Mouse (Mus musculus): ENCODE measurements around the gene Acaa1a. TPM values are rescaled to one million over a fixed set of nuclear protein-coding genes. Genes with fewer than 3 reads are reported as not detected.

Acaa1a gene
- polyA plus RNA-seq, 1 experiment from 2014 or later = 43.1 TPM

- Histone ChIP-seq H3K4me2 (peak within 1 kb of the TSS; percentile 99), H3K9me3 (replicated peaks) (no peaks in the 10 kb centered on the region), H3K27me3 (replicated peaks) (no peaks in the 10 kb centered on the region), H3K9ac (peak within 1 kb of the TSS; percentile 96), H3K27ac (peak within 1 kb of the TSS; percentile 97), H3K36me3 (peaks cover 4% of the 10 kb centered on the region; the same call in 1 of the 2 replicates), H3K4me1 (peaks cover 34% of the 10 kb centered on the region), H3K4me3 (peak within 1 kb of the TSS; percentile 95)
- peak; percentile 95 for ATAC-seq
- under 1% methylated on average over 76 of the region's 76 CpGs for WGBS (ENCODE audit: insufficient replicate concordance)
Observed at GRCm38 (mm10) chr9:119322289-119323259, 16.9 kb upstream of the Acaa1a start, which contains the start of gene Oxsr1. Gene Oxsr1 (minus strand): TSS chr9:119322427.

- peak overlapping the region; percentile 97 for H3K27ac ChIP-seq
- 3% methylated on average over 9 of the region's 9 CpGs for WGBS (ENCODE audit: insufficient replicate concordance)
- ATAC-seq = no peak
- peak overlapping the region; percentile 99 for H3K4me2 ChIP-seq
- peak overlapping the region; percentile 81 for H3K9ac ChIP-seq
- no peaks in the 10 kb centered on the region for H3K9me3 ChIP-seq (replicated peaks)
- H3K36me3 ChIP-seq = peaks cover 2% of the 10 kb centered on the region; the same call in 1 of the 2 replicates
- peak overlapping the region; percentile 95 for H3K4me3 ChIP-seq
- peaks cover 34% of the 10 kb centered on the region for H3K4me1 ChIP-seq
- no peaks in the 10 kb centered on the region for H3K27me3 ChIP-seq (replicated peaks)
Observed at GRCm38 (mm10) chr9:119323260-119323645, 16.2 kb upstream of the Acaa1a start.

- no peak for ATAC-seq
- WGBS (ENCODE audit: insufficient replicate concordance) = 29% methylated on average over 1 of the region's 1 CpGs
- Histone ChIP-seq H3K4me3 (peak overlapping the region; percentile 95; the same call in 1 of the 2 replicates), H3K9me3 (replicated peaks) (no peaks in the 10 kb centered on the region), H3K4me2 (peak overlapping the region; percentile 99), H3K27ac (0 out of 2 replicates have a peak overlapping the region, but pooled peaks have one; percentile 97), H3K36me3 (no peaks in the 10 kb centered on the region; the same call in 1 of the 2 replicates), H3K4me1 (peaks cover 34% of the 10 kb centered on the region), H3K9ac (peak overlapping the region; percentile 81; the same call in 1 of the 2 replicates), H3K27me3 (replicated peaks) (no peaks in the 10 kb centered on the region)
Observed at GRCm38 (mm10) chr9:119324130-119324529, 15.3 kb upstream of the Acaa1a start.

- no peak for ATAC-seq
- Histone ChIP-seq H3K9me3 (replicated peaks) (no peaks in the 10 kb centered on the region), H3K27ac (no peak overlapping the region), H3K9ac (no peak overlapping the region), H3K4me1 (peaks cover 14% of the 10 kb centered on the region), H3K27me3 (replicated peaks) (no peaks in the 10 kb centered on the region), H3K4me3 (no peak overlapping the region), H3K36me3 (no peaks in the 10 kb centered on the region), H3K4me2 (no peak overlapping the region)
- 53% methylated on average over 3 of the region's 3 CpGs for WGBS (ENCODE audit: insufficient replicate concordance)
Observed at GRCm38 (mm10) chr9:119328488-119328887, 11.0 kb upstream of the Acaa1a start.

GRCm38 (mm10) chr9:119330186-119330963 is 9.1 kb upstream of the Acaa1a start:
- Histone ChIP-seq H3K9ac (no peak overlapping the region), H3K4me3 (no peak overlapping the region), H3K27me3 (replicated peaks) (no peaks in the 10 kb centered on the region), H3K9me3 (replicated peaks) (no peaks in the 10 kb centered on the region), H3K4me1 (peaks cover 16% of the 10 kb centered on the region; the same call in 1 of the 2 replicates), H3K36me3 (0 out of 2 replicates have a peak, but pooled peaks cover under 1% of the 10 kb centered on the region), H3K4me2 (no peak overlapping the region), H3K27ac (no peak overlapping the region)
- no peak for ATAC-seq
- 79% methylated on average over 15 of the region's 15 CpGs for WGBS (ENCODE audit: insufficient replicate concordance)

- no peak overlapping the region for H3K4me2 ChIP-seq
- H3K27ac ChIP-seq = no peak overlapping the region
- H3K9me3 ChIP-seq (replicated peaks) = no peaks in the 10 kb centered on the region
- ATAC-seq = no peak
- peaks cover 28% of the 10 kb centered on the region for H3K4me1 ChIP-seq
- H3K27me3 ChIP-seq (replicated peaks) = no peaks in the 10 kb centered on the region
- peaks cover 22% of the 10 kb centered on the region for H3K36me3 ChIP-seq
- H3K4me3 ChIP-seq = no peak overlapping the region
- 23% methylated on average over 10 of the region's 10 CpGs for WGBS (ENCODE audit: insufficient replicate concordance)
- H3K9ac ChIP-seq = no peak overlapping the region
Observed at GRCm38 (mm10) chr9:119334324-119334723, 5.2 kb upstream of the Acaa1a start.

- H3K9ac ChIP-seq = no peak overlapping the region
- H3K4me3 ChIP-seq = no peak overlapping the region
- no peak overlapping the region for H3K4me2 ChIP-seq
- H3K9me3 ChIP-seq (replicated peaks) = no peaks in the 10 kb centered on the region
- 70% methylated on average over 2 of the region's 2 CpGs for WGBS (ENCODE audit: insufficient replicate concordance)
- peaks cover 22% of the 10 kb centered on the region for H3K36me3 ChIP-seq
- H3K27me3 ChIP-seq (replicated peaks) = no peaks in the 10 kb centered on the region
- peaks cover 29% of the 10 kb centered on the region for H3K4me1 ChIP-seq
- no peak overlapping the region for H3K27ac ChIP-seq
- no peak for ATAC-seq
Observed at GRCm38 (mm10) chr9:119334834-119335233, 4.6 kb upstream of the Acaa1a start.

GRCm38 (mm10) chr9:119335571-119335970 is 3.9 kb upstream of the Acaa1a start:
- no peak for ATAC-seq
- no peak overlapping the region for H3K27ac ChIP-seq

GRCm38 (mm10) chr9:119337842-119338241 is 1.6 kb upstream of the Acaa1a start:
- H3K36me3 ChIP-seq = peaks cover 22% of the 10 kb centered on the region
- 91% methylated on average over 14 of the region's 14 CpGs for WGBS (ENCODE audit: insufficient replicate concordance)
- ATAC-seq = no peak
- no peaks in the 10 kb centered on the region for H3K27me3 ChIP-seq (replicated peaks)
- H3K4me1 ChIP-seq = peaks cover 52% of the 10 kb centered on the region
- no peaks in the 10 kb centered on the region for H3K9me3 ChIP-seq (replicated peaks)
- no peak overlapping the region for H3K4me2 ChIP-seq
- H3K27ac ChIP-seq = no peak overlapping the region
- no peak overlapping the region for H3K9ac ChIP-seq
- no peak overlapping the region for H3K4me3 ChIP-seq

More at GRCm38 (mm10) chr9:119335571-119335970, 3.9 kb upstream of the Acaa1a start:
- Histone ChIP-seq H3K36me3 (peaks cover 22% of the 10 kb centered on the region), H3K4me3 (no peak overlapping the region), H3K4me2 (no peak overlapping the region), H3K4me1 (peaks cover 36% of the 10 kb centered on the region), H3K9me3 (replicated peaks) (no peaks in the 10 kb centered on the region), H3K9ac (no peak overlapping the region), H3K27me3 (replicated peaks) (no peaks in the 10 kb centered on the region)
- 83% methylated on average over 4 of the region's 4 CpGs for WGBS (ENCODE audit: insufficient replicate concordance)

GRCm38 (mm10) chr9:119338350-119338749 is 1.1 kb upstream of the Acaa1a start:
- Histone ChIP-seq H3K9me3 (replicated peaks) (no peaks in the 10 kb centered on the region), H3K4me1 (peaks cover 52% of the 10 kb centered on the region), H3K9ac (no peak overlapping the region), H3K4me2 (peak overlapping the region; percentile 97; the same call in 1 of the 2 replicates), H3K27me3 (replicated peaks) (no peaks in the 10 kb centered on the region), H3K4me3 (no peak overlapping the region), H3K36me3 (peaks cover 25% of the 10 kb centered on the region), H3K27ac (no peak overlapping the region)
- ATAC-seq = no peak
- WGBS (ENCODE audit: insufficient replicate concordance) = 83% methylated on average over 3 of the region's 3 CpGs

- no peak for ATAC-seq
- Histone ChIP-seq H3K9ac (peak overlapping the region; percentile 82), H3K36me3 (peaks cover 32% of the 10 kb centered on the region), H3K4me2 (peak overlapping the region; percentile 97), H3K27ac (peak overlapping the region; percentile 92), H3K4me1 (peaks cover 44% of the 10 kb centered on the region), H3K9me3 (replicated peaks) (no peaks in the 10 kb centered on the region), H3K4me3 (peak overlapping the region; percentile 85), H3K27me3 (replicated peaks) (no peaks in the 10 kb centered on the region)
- WGBS (ENCODE audit: insufficient replicate concordance) = 29% methylated on average over 7 of the region's 7 CpGs
Observed at GRCm38 (mm10) chr9:119339106-119339505, 370 bp upstream of the Acaa1a start.

All from liver, embryonic 12.5 days (tissue).